Mouse (Mus musculus) MEL (cell line): Measurements from ENCODE around the gene Pet100. TPM values are rescaled to one million over a fixed set of nuclear protein-coding genes. Genes with fewer than 3 reads are reported as not detected.
A peak's percentile ranks its signal among the peaks of the same experiment; 100 is the strongest.

Source experiments
- DNase-seq: peaks from one replicate; pipeline ENCODE4 v3.0.0; 2011; ENCODE audit warnings: low read depth, low spot score
- H3K27ac ChIP-seq: 2 replicates; pipeline ENCODE4 v1.5.1; 2012; ENCODE audit warnings: low read depth, mild to moderate bottlenecking, control low read depth, low read length, moderate library complexity; ENCODE audit not compliant: control insufficient read depth
- H3K27me3 ChIP-seq, 2 experiments: fragments of 150-350 bp in 1 of 2; sonication (generic) in 1 of 2; 2 replicates each; pipeline ENCODE4 v1.6.1; 2012; ENCODE audit warnings: low read length in 2 of 2, mild to moderate bottlenecking in 2 of 2, improper control_type of control experiment in 1 of 2, moderate library complexity in 1 of 2; ENCODE audit not compliant: insufficient read depth in 2 of 2, control insufficient read depth in 1 of 2
- H3K36me3 ChIP-seq, 2 experiments: 2 replicates each; pipeline ENCODE4 v1.6.1; 2012 to 2014; ENCODE audit warnings: low read length in 2 of 2, improper control_type of control experiment in 1 of 2, inconsistent platforms in 1 of 2, mild to moderate bottlenecking in 1 of 2; ENCODE audit not compliant: insufficient read depth in 2 of 2, control insufficient read depth in 1 of 2
- H3K4me1 ChIP-seq, 2 experiments: fragments of 150-350 bp in 1 of 2; sonication (generic) in 1 of 2; 2 replicates each; pipeline ENCODE4 v1.6.1; 2012; ENCODE audit warnings: low read length in 2 of 2, improper control_type of control experiment in 1 of 2, mild to moderate bottlenecking in 1 of 2; ENCODE audit not compliant: insufficient read depth in 2 of 2, control insufficient read depth in 1 of 2
- H3K4me3 ChIP-seq, 2 experiments: fragments of 150-350 bp in 1 of 2; sonication (generic) in 1 of 2; 2 replicates each; pipeline ENCODE4 v1.5.1; 2012; ENCODE audit warnings: low read depth in 2 of 2, low read length in 2 of 2, mild to moderate bottlenecking in 2 of 2, moderate library complexity in 2 of 2, control low read depth in 1 of 2, improper control_type of control experiment in 1 of 2; ENCODE audit not compliant: control insufficient read depth in 1 of 2, insufficient read depth in 1 of 2
- H3K79me2 ChIP-seq: 2 replicates; pipeline ENCODE4 v1.6.1; 2012; ENCODE audit warnings: mild to moderate bottlenecking, low read length, moderate library complexity; ENCODE audit not compliant: control insufficient read depth, poor library complexity, insufficient read depth
- H3K9ac ChIP-seq: 2 replicates; pipeline ENCODE4 v1.6.1; 2012; ENCODE audit warnings: low read depth, mild to moderate bottlenecking, control low read depth, low read length, moderate library complexity; ENCODE audit not compliant: control insufficient read depth, poor library complexity, severe bottlenecking
- H3K9me3 ChIP-seq: fragments of 150-350 bp; sonication (generic); replicated peaks from 2 replicates; pipeline ENCODE4 v1.6.1; 2012; ENCODE audit warnings: mild to moderate bottlenecking, low read length, improper control_type of control experiment, moderate library complexity; ENCODE audit not compliant: insufficient read depth
- BHLHE40 ChIP-seq: IDR thresholded peaks from 2 replicates; pipeline ENCODE4 v1.6.1; 2012; ENCODE audit warnings: low read depth, mild to moderate bottlenecking, inconsistent platforms, low read length, improper control_type of control experiment, borderline replicate concordance
- CHD1 ChIP-seq: IDR thresholded peaks from 2 replicates; pipeline ENCODE4 v1.6.1; 2012; ENCODE audit warnings: low read depth, mild to moderate bottlenecking, inconsistent platforms, low read length, improper control_type of control experiment
- CTCF ChIP-seq, 3 experiments: IDR thresholded peaks in 2 of 3; conservative IDR thresholded peaks in 1 of 3; 2 replicates each; pipeline ENCODE4 v1.5.1; 2011 to 2012; ENCODE audit warnings: low read length in 3 of 3, low read depth in 2 of 3, mild to moderate bottlenecking in 2 of 3, improper control_type of control experiment in 1 of 3, inconsistent platforms in 1 of 3, mixed read lengths in 1 of 3, moderate library complexity in 1 of 3; ENCODE audit not compliant: control insufficient read depth in 1 of 3, insufficient read depth in 1 of 3, poor library complexity in 1 of 3, severe bottlenecking in 1 of 3
- E2F4 ChIP-seq: IDR thresholded peaks from 2 replicates; pipeline ENCODE4 v1.6.1; 2011; ENCODE audit warnings: low read depth, low read length, improper control_type of control experiment, borderline replicate concordance
- ELF1 ChIP-seq: IDR thresholded peaks from 2 replicates; pipeline ENCODE4 v1.6.1; 2014; ENCODE audit warnings: low read depth, mild to moderate bottlenecking, inconsistent platforms, low read length, improper control_type of control experiment, moderate library complexity
- EP300 ChIP-seq, 2 experiments: IDR thresholded peaks; 2 replicates each; pipeline ENCODE4 v1.6.1; 2011; ENCODE audit warnings: improper control_type of control experiment in 2 of 2, low read length in 2 of 2, low read depth in 1 of 2, mild to moderate bottlenecking in 1 of 2
- ETS1 ChIP-seq: IDR thresholded peaks from 2 replicates; pipeline ENCODE4 v1.6.1; 2012; ENCODE audit warnings: low read depth, mild to moderate bottlenecking, inconsistent platforms, low read length, improper control_type of control experiment, moderate library complexity
- GABPA ChIP-seq: IDR thresholded peaks from 2 replicates; pipeline ENCODE4 v1.6.1; 2012; ENCODE audit warnings: low read depth, mild to moderate bottlenecking, inconsistent platforms, low read length, improper control_type of control experiment, moderate library complexity
- GATA1 ChIP-seq: IDR thresholded peaks from 2 replicates; pipeline ENCODE4 v1.6.1; 2011; ENCODE audit warnings: low read depth, low read length, improper control_type of control experiment
- HCFC1 ChIP-seq: IDR thresholded peaks from 2 replicates; pipeline ENCODE4 v1.6.1; 2012; ENCODE audit warnings: low read depth, mild to moderate bottlenecking, inconsistent platforms, low read length, improper control_type of control experiment, moderate library complexity
- JUND ChIP-seq: IDR thresholded peaks from 2 replicates; pipeline ENCODE4 v1.6.1; 2011; ENCODE audit warnings: low read depth, mild to moderate bottlenecking, improper control_type of control experiment, low read length
- KAT2A ChIP-seq: conservative IDR thresholded peaks from 2 replicates; pipeline ENCODE4 v1.6.1; 2012; ENCODE audit warnings: low read depth, low read length, improper control_type of control experiment, inconsistent platforms
- MAFK ChIP-seq: IDR thresholded peaks from 2 replicates; pipeline ENCODE4 v1.6.1; 2011; ENCODE audit warnings: low read depth, mild to moderate bottlenecking, low read length, improper control_type of control experiment, borderline replicate concordance
- MAX ChIP-seq: IDR thresholded peaks from 2 replicates; pipeline ENCODE4 v1.6.1; 2011; ENCODE audit warnings: low read length, improper control_type of control experiment
- MAZ ChIP-seq: IDR thresholded peaks from 2 replicates; pipeline ENCODE4 v1.6.1; 2012; ENCODE audit warnings: low read depth, mild to moderate bottlenecking, inconsistent platforms, low read length, improper control_type of control experiment
- MEF2A ChIP-seq: IDR thresholded peaks from 2 replicates; pipeline ENCODE4 v1.6.1; 2014; ENCODE audit warnings: low read depth, mild to moderate bottlenecking, inconsistent platforms, low read length, improper control_type of control experiment; ENCODE audit not compliant: poor library complexity, insufficient replicate concordance, severe bottlenecking; ENCODE audit errors: extremely low read depth
- MXI1 ChIP-seq: IDR thresholded peaks from 2 replicates; pipeline ENCODE4 v1.6.1; 2011; ENCODE audit warnings: mild to moderate bottlenecking, low read depth, low read length, improper control_type of control experiment
- MYB ChIP-seq: IDR thresholded peaks from 2 replicates; pipeline ENCODE4 v1.6.1; 2011; ENCODE audit warnings: mild to moderate bottlenecking, low read depth, low read length, improper control_type of control experiment
- NELFE ChIP-seq: IDR thresholded peaks from 2 replicates; pipeline ENCODE4 v1.6.1; 2011; ENCODE audit warnings: low read depth, low read length, improper control_type of control experiment
- POLR2A ChIP-seq, 2 experiments: IDR thresholded peaks; 2 replicates each; pipeline ENCODE4 v1.6.1; 2011 to 2012; ENCODE audit warnings: low read length in 2 of 2, mild to moderate bottlenecking in 2 of 2, control low read depth in 1 of 2, improper control_type of control experiment in 1 of 2, low read depth in 1 of 2, moderate library complexity in 1 of 2; ENCODE audit not compliant: control insufficient read depth in 1 of 2, insufficient read depth in 1 of 2, poor library complexity in 1 of 2
- POLR2AphosphoS2 ChIP-seq: IDR thresholded peaks from 2 replicates; pipeline ENCODE4 v1.6.1; 2011; ENCODE audit warnings: low read length, improper control_type of control experiment
- POLR2AphosphoS5 ChIP-seq: IDR thresholded peaks from 2 replicates; pipeline ENCODE4 v1.6.1; 2012; ENCODE audit warnings: low read depth, borderline replicate concordance, mild to moderate bottlenecking, inconsistent platforms, low read length, moderate library complexity, mixed read lengths
- RAD21 ChIP-seq: IDR thresholded peaks from 2 replicates; pipeline ENCODE4 v1.6.1; 2011; ENCODE audit warnings: mild to moderate bottlenecking, low read depth, low read length, improper control_type of control experiment
- RCOR1 ChIP-seq: IDR thresholded peaks from 2 replicates; pipeline ENCODE4 v1.6.1; 2012; ENCODE audit warnings: low read depth, mild to moderate bottlenecking, inconsistent platforms, low read length, improper control_type of control experiment
- SIN3A ChIP-seq: IDR thresholded peaks from 2 replicates; pipeline ENCODE4 v1.6.1; 2012; ENCODE audit warnings: low read length, improper control_type of control experiment, inconsistent platforms
- TAL1 ChIP-seq: IDR thresholded peaks from 2 replicates; pipeline ENCODE4 v1.6.1; 2012; ENCODE audit warnings: mild to moderate bottlenecking, inconsistent platforms, low read length, moderate library complexity, mixed read lengths
- TBP ChIP-seq: IDR thresholded peaks from 2 replicates; pipeline ENCODE4 v1.8.0; 2011; ENCODE audit warnings: low read depth, low read length, improper control_type of control experiment
- TCF12 ChIP-seq: IDR thresholded peaks from 2 replicates; pipeline ENCODE4 v1.6.1; 2014; ENCODE audit warnings: low read depth, mild to moderate bottlenecking, inconsistent platforms, low read length, improper control_type of control experiment, moderate library complexity
- UBTF ChIP-seq: IDR thresholded peaks from 2 replicates; pipeline ENCODE4 v1.6.1; 2012; ENCODE audit warnings: low read depth, mild to moderate bottlenecking, inconsistent platforms, low read length, improper control_type of control experiment, moderate library complexity, borderline replicate concordance; ENCODE audit not compliant: insufficient read depth
- USF1 ChIP-seq: IDR thresholded peaks from 2 replicates; pipeline ENCODE4 v1.6.1; 2014; ENCODE audit warnings: low read depth, mild to moderate bottlenecking, inconsistent platforms, low read length, improper control_type of control experiment, moderate library complexity
- USF2 ChIP-seq, 2 experiments: IDR thresholded peaks; 2 replicates each; pipeline ENCODE4 v1.6.1; 2011 to 2012; ENCODE audit warnings: improper control_type of control experiment in 2 of 2, low read length in 2 of 2, borderline replicate concordance in 1 of 2, inconsistent platforms in 1 of 2, low read depth in 1 of 2, mild to moderate bottlenecking in 1 of 2; ENCODE audit not compliant: insufficient read depth in 1 of 2
- ZC3H11A ChIP-seq: IDR thresholded peaks from 2 replicates; pipeline ENCODE4 v1.6.1; 2012; ENCODE audit warnings: low read depth, mild to moderate bottlenecking, inconsistent platforms, low read length, improper control_type of control experiment
- ZMIZ1 ChIP-seq: IDR thresholded peaks from 2 replicates; pipeline ENCODE4 v1.6.1; 2012; ENCODE audit warnings: low read depth, mild to moderate bottlenecking, inconsistent platforms, low read length, improper control_type of control experiment, moderate library complexity
- ZNF384 ChIP-seq: IDR thresholded peaks from 2 replicates; pipeline ENCODE4 v1.6.1; 2012; ENCODE audit warnings: low read depth, mild to moderate bottlenecking, inconsistent platforms, low read length, improper control_type of control experiment
- polyA plus RNA-seq, 2 experiments: library from polyadenylated mRNA; stranded (reverse) in 1 of 2; unstranded in 1 of 2; fragments of >175 nt in 1 of 2; fragments of >200 nt in 1 of 2; gene quantifications; 2 replicates each; pipeline versions ENCODE4 v1.2.1 to v1.2.4; 2012; ENCODE audit warnings: low replicate concordance in 2 of 2, low read depth in 1 of 2; ENCODE audit not compliant: insufficient read length in 2 of 2, insufficient read depth in 1 of 2, missing spikeins in 1 of 2
- total RNA-seq: library from RNA; depleted of rRNA; stranded (reverse); fragments of 300-350 nt; gene quantifications from 2 replicates; pipeline ENCODE4 v1.2.3, GENCODE M21; 2012; rRNA removed

Pet100 gene
- total RNA-seq (52.8 and 58.7 TPM in 2 replicates), polyA plus RNA-seq (10 to 100 TPM in 1 of 2 experiments, not detected in 1; 64.2 TPM)

GRCm38 (mm10) chr8:3621199-3621970 lies at the start of gene Pet100, which contains the start of gene Xab2:
TSS of gene Pet100 (plus strand) at chr8:3621548.
TSS of gene Xab2 (minus strand) at chr8:3621316.
- Histone ChIP-seq H3K27ac (peak within 1 kb of the TSS; percentile 9; the same call in 1 of the 2 replicates), H3K4me3 (peak within 1 kb of the TSS; percentile 89 to 99), H3K36me3 (peaks cover 2 to 12% of the 10 kb centered on the region in 2 experiments), H3K27me3 (no peaks in the 10 kb centered on the region), H3K4me1 (peaks cover under 1 to 7% of the 10 kb centered on the region in 2 experiments; a peak in 3 of 4 replicates), H3K9ac (peak within 1 kb of the TSS; percentile 87), H3K79me2 (peaks cover 29% of the 10 kb centered on the region), H3K9me3 (no peaks in the 10 kb centered on the region)
- DNase-seq: peak; percentile 100
- TF ChIP-seq POLR2AphosphoS2: peak; percentile 39; the same call in 1 of the 2 replicates
- no peak for TF ChIP-seq E2F4
- TF ChIP-seq TCF12: peak; percentile 50; the same call in 1 of the 2 replicates
- no peak for TF ChIP-seq ZNF384
- TF ChIP-seq HCFC1: peak; percentile 99
- TF ChIP-seq UBTF: no peak
- no peak for TF ChIP-seq POLR2AphosphoS5
- TF ChIP-seq POLR2A (IDR thresholded peaks at IDR 0.05; ENCODE audit: control insufficient read depth in 1 of 2, insufficient read depth in 1 of 2, low read depth in 1 of 2, low read length in 2 of 2, poor library complexity in 1 of 2): peak; percentile 13 to 69; a peak in 2 of 4 replicates
- no peak for TF ChIP-seq MAX
- peak; percentile 40 for TF ChIP-seq TBP
- no peak for TF ChIP-seq MEF2A
- no peak for TF ChIP-seq MAFK
- TF ChIP-seq MYB: no peak
- peak; percentile 17; the same call in 1 of the 2 replicates for TF ChIP-seq ETS1
- TF ChIP-seq MAZ: peak; percentile 92
- peak; percentile 60 for TF ChIP-seq NELFE
- TF ChIP-seq RCOR1: no peak
- TF ChIP-seq SIN3A: peak; percentile 100
- no peak; the same call in 1 of the 2 replicates for TF ChIP-seq USF1
- no peak for TF ChIP-seq USF2 (IDR thresholded peaks at IDR 0.05; ENCODE audit: borderline replicate concordance in 1 of 2, insufficient read depth in 1 of 2, low read depth in 1 of 2, low read length in 2 of 2)
- no peak for TF ChIP-seq CTCF (IDR thresholded peaks at IDR 0.05 in 2 of 3, conservative IDR thresholded peaks at IDR 0.05 in 1 of 3; ENCODE audit: control insufficient read depth in 1 of 3, insufficient read depth in 1 of 3, low read depth in 2 of 3, low read length in 3 of 3, poor library complexity in 1 of 3, severe bottlenecking in 1 of 3)
- TF ChIP-seq JUND: peak; percentile 83; the same call in 1 of the 2 replicates
- peak; percentile 39; the same call in 1 of the 2 replicates for TF ChIP-seq ZMIZ1
- TF ChIP-seq CHD1: no peak
- 0 out of 2 replicates have a peak, but pooled peaks have one; percentile 4 for TF ChIP-seq GATA1
- no peak for TF ChIP-seq BHLHE40
- peak; percentile 99 for TF ChIP-seq ELF1
- TF ChIP-seq RAD21: no peak
- no peak for TF ChIP-seq ZC3H11A
- TF ChIP-seq EP300 (IDR thresholded peaks at IDR 0.05; ENCODE audit: low read depth in 1 of 2, low read length in 2 of 2): no peak
- TF ChIP-seq KAT2A: peak; percentile 94
- no peak for TF ChIP-seq TAL1
- peak; percentile 57; the same call in 1 of the 2 replicates for TF ChIP-seq GABPA
- peak; percentile 87 for TF ChIP-seq MXI1
